Mouse (Mus musculus) ES-E14 (cell line): ENCODE results near the gene Gmfg. TPM values are rescaled to one million over a fixed set of nuclear protein-coding genes. Genes with fewer than 3 reads are reported as not detected.
A peak's percentile ranks its signal among the peaks of the same experiment; 100 is the strongest.

Experiments used
- DNase-seq: peaks from one replicate; pipeline ENCODE4 v3.0.0-alpha.2; 2013; ENCODE audit warnings: low read depth, low spot score
- H3K27ac ChIP-seq: 2 replicates; pipeline ENCODE4 v1.5.1; 2012; ENCODE audit warnings: low read depth, mild to moderate bottlenecking, low read length, moderate library complexity, mixed read lengths; ENCODE audit not compliant: poor library complexity, insufficient read depth, severe bottlenecking
- H3K36me3 ChIP-seq: 2 replicates; pipeline ENCODE4 v1.6.1; 2012; ENCODE audit warnings: mild to moderate bottlenecking, low read length, moderate library complexity, mixed read lengths; ENCODE audit not compliant: control insufficient read depth, poor library complexity, insufficient read depth, severe bottlenecking
- H3K4me1 ChIP-seq, 2 experiments: fragments of 150-350 bp in 1 of 2; sonication (generic) in 1 of 2; 2 replicates each; pipeline ENCODE4 v1.6.1; 2012; ENCODE audit warnings: low read length in 2 of 2, mild to moderate bottlenecking in 1 of 2, mixed read lengths in 1 of 2; ENCODE audit not compliant: control insufficient read depth in 2 of 2, insufficient read depth in 2 of 2, poor library complexity in 1 of 2
- H3K4me3 ChIP-seq, 2 experiments: fragments of 150-350 bp in 1 of 2; sonication (generic) in 1 of 2; 2 replicates each; pipeline ENCODE4 v1.5.1; 2012; ENCODE audit warnings: low read length in 2 of 2, low read depth in 1 of 2, mild to moderate bottlenecking in 1 of 2, mixed read lengths in 1 of 2; ENCODE audit not compliant: insufficient read depth in 1 of 2, poor library complexity in 1 of 2, severe bottlenecking in 1 of 2
- H3K9ac ChIP-seq: 2 replicates; pipeline ENCODE4 v1.6.1; 2012; ENCODE audit warnings: low read depth, mild to moderate bottlenecking, low read length, mixed read lengths; ENCODE audit not compliant: poor library complexity, insufficient read depth, severe bottlenecking
- H3K9me3 ChIP-seq: fragments of 150-350 bp; sonication (generic); 2 replicates; pipeline ENCODE4 v1.6.1; 2012; ENCODE audit warnings: low read depth, mild to moderate bottlenecking, low read length; ENCODE audit not compliant: control insufficient read depth, insufficient read depth
- CHD2 ChIP-seq: IDR thresholded peaks from 2 replicates; pipeline ENCODE4 v1.6.1; 2014; ENCODE audit warnings: mild to moderate bottlenecking, low read depth, low read length, inconsistent platforms
- HCFC1 ChIP-seq: IDR thresholded peaks from 2 replicates; pipeline ENCODE4 v1.6.1; 2012; ENCODE audit warnings: low read length, inconsistent platforms, borderline replicate concordance; ENCODE audit not compliant: insufficient read depth
- MAFK ChIP-seq: IDR thresholded peaks from 2 replicates; pipeline ENCODE4 v1.6.1; 2014; ENCODE audit warnings: mild to moderate bottlenecking, low read depth, low read length, inconsistent platforms; ENCODE audit not compliant: insufficient read depth
- ZC3H11A ChIP-seq: IDR thresholded peaks from 2 replicates; pipeline ENCODE4 v1.6.1; 2012; ENCODE audit warnings: low read depth, mild to moderate bottlenecking, inconsistent platforms, low read length, borderline replicate concordance
- ZNF384 ChIP-seq: IDR thresholded peaks from 2 replicates; pipeline ENCODE4 v1.6.1; 2012; ENCODE audit warnings: low read depth, low read length, inconsistent platforms
- in situ Hi-C, 2 experiments: fragments of 600-800 bp; cut with MboI; formaldehyde crosslinking; loops; one replicate each; pipeline ENCODE4 v1.15.1; 2025; ENCODE audit warnings: low sequenced_read_pairs in 2 of 2, inconsistent platforms in 1 of 2; ENCODE audit not compliant: unreplicated experiment in 2 of 2
- total RNA-seq: library from RNA; depleted of rRNA; stranded (reverse); fragments of 300-350 nt; gene quantifications from 2 replicates; pipeline ENCODE4 v1.2.3, GENCODE M21; 2012

The Gmfg gene
- total RNA-seq, 1 experiment: 12.7 TPM

DNA sequence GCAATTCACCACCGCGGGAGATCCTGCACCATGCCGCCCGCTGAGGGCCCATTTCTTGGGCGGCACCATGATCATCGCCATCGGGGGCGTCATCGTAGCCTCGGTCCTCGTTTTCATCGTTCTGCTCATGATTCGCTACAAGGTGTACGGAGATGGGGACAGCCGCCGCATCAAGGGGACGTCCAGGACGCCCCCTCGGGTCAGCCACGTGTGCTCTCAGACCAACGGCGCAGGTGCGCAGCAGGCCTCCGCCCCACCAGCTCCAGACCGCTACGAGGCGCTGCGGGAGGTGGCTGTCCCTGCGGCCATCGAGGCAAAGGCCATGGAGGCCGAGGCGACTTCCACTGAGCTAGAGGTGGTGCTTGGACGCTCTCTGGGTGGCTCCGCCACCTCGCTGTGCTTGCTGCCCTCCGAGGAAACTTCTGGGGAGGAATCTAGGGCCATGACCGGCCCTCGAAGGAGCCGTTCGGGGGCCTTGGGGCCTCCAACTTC lies 29.5 kb downstream of the Gmfg start:
- no peak for DNase-seq
- Histone ChIP-seq H3K36me3 (peaks cover 2% of the 10 kb centered on the region; the same call in 1 of the 2 replicates), H3K27ac (no peak overlapping the region), H3K4me1 (peaks cover 0 to 12% of the 10 kb centered on the region in 2 experiments; a peak in 3 of 4 replicates), H3K4me3 (peak overlapping the region; percentile 65 to 73), H3K9ac (peak overlapping the region; percentile 49), H3K9me3 (no peaks in the 10 kb centered on the region)
- in situ Hi-C loops: no loop called here
- no peak for TF ChIP-seq ZNF384
- no peak for TF ChIP-seq CHD2
- no peak for TF ChIP-seq HCFC1
- TF ChIP-seq ZC3H11A: no peak
- no peak for TF ChIP-seq MAFK

DNA sequence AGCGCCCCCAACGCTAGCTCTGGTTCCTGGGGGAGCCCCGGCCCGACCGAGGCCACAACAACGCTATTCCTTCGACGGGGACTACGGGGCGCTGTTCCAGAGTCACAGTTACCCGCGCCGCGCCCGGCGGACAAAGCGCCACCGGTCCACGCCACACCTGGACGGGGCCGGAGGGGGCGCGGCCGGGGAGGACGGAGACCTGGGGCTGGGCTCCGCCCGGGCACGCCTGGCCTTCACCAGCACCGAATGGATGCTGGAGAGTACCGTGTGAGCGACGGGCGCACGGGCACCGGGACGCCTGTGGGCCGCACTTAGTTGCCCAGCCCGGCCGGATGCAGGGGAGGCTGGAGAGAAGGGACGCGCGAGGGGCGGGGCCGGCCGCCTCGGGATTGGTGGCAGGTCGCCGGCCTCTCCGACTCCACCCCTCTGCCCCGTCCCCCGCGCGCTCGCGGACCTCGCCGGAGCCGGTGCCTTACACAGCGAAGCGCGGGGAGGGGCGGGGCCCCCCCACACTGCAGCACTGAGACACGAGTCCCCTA lies 30.0 kb downstream of the Gmfg start:
- no peak overlapping the region for H3K27ac ChIP-seq
- peaks cover 1% of the 10 kb centered on the region; the same call in 1 of the 2 replicates for H3K36me3 ChIP-seq
- H3K4me3 ChIP-seq: peak overlapping the region; percentile 65 to 73
- TF ChIP-seq ZNF384 (no peak), MAFK (no peak), ZC3H11A (no peak), CHD2 (no peak), HCFC1 (no peak)
- no peaks in the 10 kb centered on the region for H3K9me3 ChIP-seq
- H3K9ac ChIP-seq: peak overlapping the region; percentile 49
- no peak for DNase-seq
- in situ Hi-C loops: no loop called here
- H3K4me1 ChIP-seq: peaks cover 0 to 12% of the 10 kb centered on the region in 2 experiments; a peak in 3 of 4 replicates

DNA sequence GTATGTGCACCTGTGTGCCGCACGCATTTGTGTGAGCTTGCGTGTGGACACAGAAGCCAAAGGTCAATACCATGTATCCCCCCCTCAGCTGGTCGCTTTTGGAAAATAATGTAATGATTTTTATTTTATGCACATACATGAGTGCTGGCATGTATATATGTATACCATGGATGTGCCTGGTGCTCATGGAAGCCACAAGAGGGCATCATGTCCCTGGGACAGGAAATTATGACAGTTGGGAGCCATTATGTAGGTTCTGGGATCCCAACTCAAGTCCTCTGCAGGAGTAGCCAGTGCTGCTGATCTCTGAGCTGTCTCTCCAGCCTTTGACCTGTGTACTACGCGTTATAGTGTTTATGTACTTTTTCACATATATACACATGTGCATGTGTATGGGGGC lies 38.9 kb downstream of the Gmfg start:
- peaks cover 0 to 9% of the 10 kb centered on the region in 2 experiments; a peak in 1 of 4 replicates for H3K4me1 ChIP-seq
- DNase-seq: no peak
- in situ Hi-C loops: no loop called here
- no peak overlapping the region for H3K9ac ChIP-seq
- no peaks in the 10 kb centered on the region for H3K36me3 ChIP-seq
- H3K9me3 ChIP-seq: no peaks in the 10 kb centered on the region
- TF ChIP-seq MAFK (no peak), ZC3H11A (no peak), HCFC1 (no peak), CHD2 (no peak), ZNF384 (no peak)
- no peak overlapping the region for H3K4me3 ChIP-seq
- H3K27ac ChIP-seq: no peak overlapping the region

DNA sequence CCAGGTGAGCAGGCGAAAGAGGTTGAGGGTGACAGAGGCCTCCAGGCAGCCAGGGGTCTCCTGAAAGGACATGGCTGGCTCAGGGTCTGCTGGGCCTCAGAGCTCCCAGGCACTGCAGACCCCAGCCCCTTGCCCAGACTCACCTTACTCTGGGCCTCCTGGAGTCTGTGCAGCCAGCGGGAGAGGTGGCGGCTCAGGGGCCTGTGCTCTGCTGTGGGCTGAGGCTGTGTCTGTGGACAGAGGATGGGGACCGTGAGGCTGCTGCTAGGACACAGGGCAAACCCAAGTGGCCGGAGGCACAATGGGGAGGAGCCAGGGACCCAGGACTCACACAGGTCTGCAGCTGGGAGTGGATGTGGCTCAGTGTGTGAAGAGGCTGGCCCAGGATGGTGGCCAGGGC lies 40.1 kb downstream of the Gmfg start:
- Histone ChIP-seq H3K27ac (no peak overlapping the region), H3K4me1 (peaks cover 0 to 11% of the 10 kb centered on the region in 2 experiments; a peak in 1 of 4 replicates), H3K9me3 (no peaks in the 10 kb centered on the region), H3K9ac (no peak overlapping the region), H3K36me3 (no peaks in the 10 kb centered on the region), H3K4me3 (no peak overlapping the region)
- TF ChIP-seq CHD2: no peak
- no peak for TF ChIP-seq HCFC1
- no peak for TF ChIP-seq ZNF384
- TF ChIP-seq MAFK: no peak
- TF ChIP-seq ZC3H11A: no peak
- DNase-seq: no peak
- in situ Hi-C loops: no loop called here
